Mouse (Mus musculus): ENCODE measurements around the gene Fam71e1. TPM values are rescaled to one million over a fixed set of nuclear protein-coding genes. Genes with fewer than 3 reads are reported as not detected.

Fam71e1 gene
- total RNA-seq, 2 experiments from 2014 or later = 23.8 to 27.3 TPM

Small RNA genes lying within 50 kb of the gene (microRNA-seq; reads per million reads assigned to microRNA genes)
- 0.90 reads per million for gene Mir7052
- not detected for gene Mir7053

Other genes with a start within 250 kb of the Fam71e1 start
- gene 1700028J19Rik, start 249.9 kb upstream of the Fam71e1 start, total RNA-seq (2021) = under 1 TPM; 0.64 to 0.82 TPM
- gene 2410002F23Rik, start 249.9 kb upstream of the Fam71e1 start, total RNA-seq (2021) = 100 to 1,000 TPM; 169 to 191 TPM
- gene Acp4, start 239.2 kb upstream of the Fam71e1 start, total RNA-seq (2021) = not detected
- gene Gm15517, start 235.1 kb upstream of the Fam71e1 start, total RNA-seq (2021) = not detected
- gene Clec11a, start 189.7 kb upstream of the Fam71e1 start, total RNA-seq (2021) = 1 to 10 TPM; 2.5 to 2.8 TPM
- gene Shank1, start 186.3 kb upstream of the Fam71e1 start, total RNA-seq (2021) = 100 to 1,000 TPM; 299 to 336 TPM
- gene Syt3, start 112.5 kb upstream of the Fam71e1 start, total RNA-seq (2021) = 10 to 100 TPM; 45.1 to 52.4 TPM
- 1 to 10 TPM; 1.3 to 2.4 TPM for gene 1700008O03Rik, start 110.8 kb upstream of the Fam71e1 start, total RNA-seq (2021)
- 100 to 1,000 TPM; 357 to 379 TPM for gene Lrrc4b, start 67.6 kb upstream of the Fam71e1 start, total RNA-seq (2021)
- 10 to 100 TPM; 20.5 to 24.5 TPM for gene Aspdh, start 31.2 kb upstream of the Fam71e1 start, total RNA-seq (2021)
- gene Josd2, start 28.6 kb upstream of the Fam71e1 start, total RNA-seq (2021) = 10 to 100 TPM; 31.9 to 32.6 TPM
- gene Emc10, start 52 bp upstream of the Fam71e1 start, total RNA-seq (2021) = 100 to 1,000 TPM; 146 to 150 TPM
- gene Mybpc2, start 28.1 kb downstream of the Fam71e1 start, total RNA-seq (2021) = under 1 TPM in 1 of 2 experiments, not detected in 1; 0.10 TPM
- under 1 TPM in 1 of 2 experiments, not detected in 1; 0.20 TPM for gene Spib, start 35.5 kb downstream of the Fam71e1 start, total RNA-seq (2021)
- gene Pold1, start 52.3 kb downstream of the Fam71e1 start, total RNA-seq (2021) = 10 to 100 TPM; 13.6 to 14.4 TPM
- gene Nr1h2, start 57.4 kb downstream of the Fam71e1 start, total RNA-seq (2021) = 10 to 100 TPM; 44.4 to 55.0 TPM
- under 1 TPM in 1 of 2 experiments, not detected in 1; 0.30 TPM for gene Napsa, start 75.8 kb downstream of the Fam71e1 start, total RNA-seq (2021)
- 10 to 100 TPM; 31.0 to 33.0 TPM for gene Kcnc3, start 94.1 kb downstream of the Fam71e1 start, total RNA-seq (2021)
- gene Myh14, start 174.3 kb downstream of the Fam71e1 start, total RNA-seq (2021) = 1 to 10 TPM; 3.0 to 5.7 TPM
- gene Izumo2, start 212.2 kb downstream of the Fam71e1 start, total RNA-seq (2021) = not detected

Measured in left cerebral cortex, postnatal 4 days (tissue).